Mouse (Mus musculus) 3134 (cell line): ENCODE data around the gene Myo5a.
"Not testable (repeated sequence)": the region's sequence is repeated elsewhere in the genome, so short reads cannot be mapped to it uniquely, and the experiment has no call there.

Experiments used
- DNase-seq: peaks from one replicate; pipeline ENCODE4 v3.0.0-alpha.2; 2011; ENCODE audit warnings: low spot score; ENCODE audit not compliant: insufficient read length; ENCODE audit errors: extremely low read depth

Gene Myo5a

DNA sequence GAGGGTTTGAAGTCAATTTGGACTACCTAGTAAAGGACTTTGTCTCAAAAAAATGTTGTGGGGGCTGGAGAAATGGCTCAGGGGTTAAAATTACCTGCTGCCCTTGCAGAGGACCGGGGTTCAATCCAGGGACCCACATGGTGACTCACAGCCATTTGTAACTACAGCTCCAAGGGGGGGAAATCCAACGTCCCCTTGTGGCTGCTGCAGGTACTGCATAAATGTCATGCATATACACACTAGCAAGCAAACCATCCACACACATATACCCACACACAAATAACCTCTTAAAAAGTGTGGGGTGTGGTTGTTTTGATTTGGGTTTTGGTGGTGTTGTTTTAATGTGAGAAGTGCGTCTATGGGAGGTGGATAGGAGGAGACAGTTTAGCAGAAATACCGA is 173.7 kb downstream of the Myo5a start:
- DNase-seq, result no peak

- peak; percentile 68 for DNase-seq
These were observed 175.5 kb downstream of the Myo5a start for GRCm38 (mm10) chr9:75246080-75246930.

GRCm38 (mm10) chr9:75247870-75248269 is 177.1 kb downstream of the Myo5a start:
- no peak for DNase-seq

- DNase-seq, result no peak
These were observed 177.5 kb downstream of the Myo5a start for GRCm38 (mm10) chr9:75248359-75248758.

DNA sequence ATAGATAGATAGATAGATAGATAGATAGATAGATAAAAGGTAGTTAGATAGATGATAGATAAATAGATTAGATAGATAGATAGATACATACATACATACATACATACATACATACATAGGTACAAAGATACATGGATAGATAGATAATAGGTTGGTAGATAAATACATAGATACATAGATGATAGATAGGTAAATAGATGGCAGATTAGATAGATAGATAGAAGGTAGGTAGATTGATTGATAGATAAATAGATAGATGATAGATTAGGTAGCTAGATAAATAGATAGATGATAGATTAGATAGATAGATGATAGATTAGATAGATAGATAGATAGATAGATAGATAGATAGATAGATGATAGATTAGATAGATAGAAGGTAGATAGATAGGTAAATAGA is 178.1 kb downstream of the Myo5a start:
- no peak for DNase-seq

DNA sequence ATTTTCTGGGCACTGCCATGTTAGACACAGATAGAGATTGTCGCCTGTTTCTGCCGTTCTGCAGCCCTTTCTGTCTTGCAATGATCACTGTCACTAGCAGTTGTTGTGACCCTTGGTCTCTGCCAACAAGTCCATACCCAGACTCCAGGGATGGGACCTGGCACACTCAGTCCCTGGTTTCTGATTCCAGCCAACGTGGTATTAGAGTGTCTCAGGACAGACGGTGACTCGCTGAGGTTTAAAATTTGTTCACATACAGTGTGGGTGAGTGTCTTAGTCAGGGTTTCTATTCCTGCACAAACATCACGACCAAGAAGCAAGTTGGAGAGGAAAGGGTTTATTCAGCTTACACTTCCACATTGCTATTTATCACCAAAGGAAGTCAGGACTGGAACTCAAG is 182.3 kb downstream of the Myo5a start:
- DNase-seq, result not testable (repeated sequence)

GRCm38 (mm10) chr9:75253766-75254165 is 183.0 kb downstream of the Myo5a start:
- DNase-seq, result no peak

- DNase-seq, result no peak
These were observed 183.6 kb downstream of the Myo5a start for GRCm38 (mm10) chr9:75254196-75254955.

- no peak for DNase-seq
These were observed 185.2 kb downstream of the Myo5a start for GRCm38 (mm10) chr9:75255820-75256545.

GRCm38 (mm10) chr9:75258792-75259191 is 188.0 kb downstream of the Myo5a start:
- DNase-seq, result no peak

GRCm38 (mm10) chr9:75259656-75260055 is 188.8 kb downstream of the Myo5a start:
- no peak for DNase-seq

DNA sequence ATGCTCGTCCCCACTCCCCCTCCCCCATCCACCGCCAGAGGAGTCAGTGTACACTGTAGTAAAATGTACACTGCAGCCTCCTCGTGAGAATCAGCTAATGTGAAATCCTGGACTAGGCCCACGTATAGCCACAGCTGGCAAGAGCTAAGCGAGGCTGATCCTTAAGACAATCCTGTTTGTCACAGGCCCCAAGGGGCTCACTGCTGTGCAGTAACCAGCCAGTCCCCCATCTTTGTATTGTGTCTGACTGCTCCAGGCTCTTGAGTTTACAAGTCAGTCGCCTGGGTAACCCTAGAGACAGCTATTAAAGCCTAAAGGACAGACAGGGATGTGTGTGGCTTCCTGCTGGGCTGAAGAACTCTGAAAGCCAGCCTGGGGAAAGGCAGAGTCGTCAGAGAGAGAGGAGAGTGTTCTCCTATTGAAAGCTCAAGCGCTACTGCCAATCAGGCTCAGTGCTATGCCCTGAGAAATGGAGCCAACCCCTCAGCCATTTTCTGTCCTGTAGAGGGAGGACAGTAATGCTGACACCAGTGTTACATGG is 190.6 kb downstream of the Myo5a start:
- DNase-seq, result no peak

- no peak for DNase-seq
These were observed 191.5 kb downstream of the Myo5a start for GRCm38 (mm10) chr9:75262235-75262826.

GRCm38 (mm10) chr9:75264008-75264718 is 193.3 kb downstream of the Myo5a start:
- DNase-seq, result peak; percentile 49

GRCm38 (mm10) chr9:75267147-75267546 is 196.3 kb downstream of the Myo5a start:
- DNase-seq, result no peak

- DNase-seq, result no peak
These were observed 199.6 kb downstream of the Myo5a start for GRCm38 (mm10) chr9:75270382-75270781.

DNA sequence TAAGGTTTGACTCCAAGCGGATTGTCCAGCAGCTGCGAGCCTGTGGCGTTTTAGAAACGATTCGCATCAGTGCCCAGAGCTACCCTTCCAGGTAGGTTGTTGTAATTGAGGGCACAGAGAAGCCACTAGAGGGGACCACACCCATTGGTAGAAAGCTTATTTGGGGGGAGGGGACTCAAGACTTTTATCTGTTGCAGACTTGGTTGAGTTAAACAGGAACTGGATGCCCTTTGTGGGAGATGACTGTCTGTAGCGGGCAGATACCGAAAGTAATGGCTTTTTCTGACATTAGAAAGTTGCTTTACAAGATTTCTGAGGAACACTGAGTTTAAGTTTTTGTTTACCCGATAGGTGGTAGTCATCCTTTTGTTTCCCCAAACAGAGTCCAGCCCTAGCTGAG is 200.7 kb downstream of the Myo5a start:
- no peak for DNase-seq
